Mouse (Mus musculus) C2C12 (cell line): ENCODE data around the gene Ctsc.

Experiments used
- CEBPB ChIP-seq: IDR thresholded peaks from one replicate; pipeline ENCODE4 v1.6.1; 2011; ENCODE audit warnings: low read depth, mild to moderate bottlenecking, control low read depth, moderate library complexity
- CTCF ChIP-seq: IDR thresholded peaks from one replicate; pipeline ENCODE4 v1.5.1; 2011; ENCODE audit not compliant: control insufficient read depth, insufficient read depth, insufficient read length
- FOSL1 ChIP-seq: IDR thresholded peaks from one replicate; pipeline ENCODE4 v1.8.0; 2011; ENCODE audit warnings: mild to moderate bottlenecking, low read length; ENCODE audit not compliant: poor library complexity, insufficient read depth, severe bottlenecking
- MAX ChIP-seq: IDR thresholded peaks from one replicate; pipeline ENCODE4 v1.6.1; 2011; ENCODE audit warnings: mild to moderate bottlenecking, control low read depth
- MYOD1 ChIP-seq: IDR thresholded peaks from one replicate; pipeline ENCODE4 v1.6.1; 2011; ENCODE audit warnings: low read depth; ENCODE audit not compliant: control insufficient read depth, insufficient read length
- MYOG ChIP-seq: IDR thresholded peaks from one replicate; pipeline ENCODE4 v1.6.1; 2011; ENCODE audit not compliant: control insufficient read depth, insufficient read length; ENCODE audit errors: extremely low read depth
- USF1 ChIP-seq: IDR thresholded peaks from one replicate; pipeline ENCODE4 v1.6.1; 2011; ENCODE audit warnings: low read depth, mild to moderate bottlenecking, control low read depth, moderate library complexity

DNA sequence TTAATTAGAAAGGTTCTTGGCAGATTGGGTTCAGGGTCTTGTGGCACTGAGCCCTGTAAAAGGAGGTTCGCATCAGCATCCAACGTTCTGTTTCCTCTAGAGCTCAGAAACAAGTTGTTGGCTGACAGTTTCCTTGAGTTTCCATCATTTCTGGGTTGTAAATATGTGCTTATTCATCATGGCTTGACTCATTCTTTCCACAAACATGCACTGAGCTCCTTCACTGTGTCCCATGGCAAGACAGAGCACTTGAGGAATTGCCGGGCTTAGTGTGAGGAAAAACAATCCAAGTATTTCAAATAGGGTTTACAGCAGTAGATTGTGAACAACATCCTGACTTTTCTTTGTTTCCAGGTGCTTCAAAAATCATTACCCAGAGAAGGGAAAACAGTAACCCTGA, 28.8 kb downstream of the Ctsc start:
- TF ChIP-seq CTCF (no peak), MAX (no peak), CEBPB (no peak), USF1 (no peak), MYOG (no peak), MYOD1 (no peak), FOSL1 (no peak)
